In genomic region chr2:107935336-107935735, GRCm38 (mm10) we compare ENCODE assay signal across 16 mouse cellular contexts.
DNase-seq lines count a peak whose midpoint lies in the region; ATAC-seq and TF ChIP-seq lines count a peak whose summit lies in the region.
"Had no signal": no experiment of that assay in that cellular context is flagged by ENCODE, and none has a peak within 500 bp of the region (broad histone marks: within the 10 kb centered on the region; RNA-seq: fewer than 3 reads in every experiment).

No protein-coding gene starts in this region.

- no peaks in the 10 kb centered on the region for H3K9me3 ChIP-seq in midbrain, embryonic 13.5 days
- H3K9me3 ChIP-seq in midbrain, embryonic 11.5 days (ENCODE audit: control insufficient read depth, low read length), result no peaks in the 10 kb centered on the region
- H3K9me3 ChIP-seq in hindbrain, embryonic 13.5 days, result no peaks in the 10 kb centered on the region
- H3K9me3 ChIP-seq in midbrain, postnatal 0 days (ENCODE audit: low read length), result no peaks in the 10 kb centered on the region
- H3K9me3 ChIP-seq: embryonic facial prominence, embryonic 10.5 days had no signal

- H3K4me1 ChIP-seq in midbrain, embryonic 13.5 days (replicated peaks), result peaks cover 8% of the 10 kb centered on the region; the same call in 1 of the 2 replicates
- H3K4me1 ChIP-seq in midbrain, embryonic 11.5 days (ENCODE audit: control insufficient read depth, insufficient read depth, low read length), result no peaks in the 10 kb centered on the region
- peaks cover 11% of the 10 kb centered on the region for H3K4me1 ChIP-seq in hindbrain, embryonic 13.5 days (replicated peaks)
- H3K4me1 ChIP-seq in midbrain, postnatal 0 days (ENCODE audit: insufficient read depth, low read length), result no peaks in the 10 kb centered on the region
- H3K4me1 ChIP-seq in thymus, adult 2 months (replicated peaks; ENCODE audit: control insufficient read depth, insufficient read depth, low read length), result no peaks in the 10 kb centered on the region
- H3K4me1 ChIP-seq: embryonic facial prominence, embryonic 10.5 days had no signal

- no peak for DNase-seq in midbrain, embryonic 11.5 days (ENCODE audit: low spot score, missing footprints)
- DNase-seq in midbrain, postnatal 0 days (ENCODE audit: low spot score), result peak; percentile 2
- DNase-seq in embryo, embryonic 11 days, result no peak
- no peak for DNase-seq in heart, adult 8-10 months (ENCODE audit: low spot score)
- DNase-seq in thymus, adult 2 months, result no peak
- DNase-seq: cerebellum, adult 11-12 months; cerebellum, postnatal 25 days; gastrocnemius, postnatal 14 days; kidney, adult 8-10 months; kidney, postnatal 4 days; liver; lung, adult 18-20 months had no signal

- H3K27me3 ChIP-seq in midbrain, embryonic 13.5 days, result no peaks in the 10 kb centered on the region
- no peaks in the 10 kb centered on the region for H3K27me3 ChIP-seq in midbrain, embryonic 11.5 days (ENCODE audit: control insufficient read depth, insufficient read depth, low read length)
- H3K27me3 ChIP-seq in hindbrain, embryonic 13.5 days, result no peaks in the 10 kb centered on the region
- no peaks in the 10 kb centered on the region for H3K27me3 ChIP-seq in midbrain, postnatal 0 days (ENCODE audit: insufficient read depth, low read length)
- H3K27me3 ChIP-seq in thymus, adult 2 months (ENCODE audit: control insufficient read depth, insufficient read depth, low read length), result no peaks in the 10 kb centered on the region

- H3K9ac ChIP-seq in midbrain, embryonic 13.5 days (replicated peaks), result no peak overlapping the region
- H3K9ac ChIP-seq in midbrain, embryonic 11.5 days (ENCODE audit: low read length), result no peak overlapping the region
- H3K9ac ChIP-seq in hindbrain, embryonic 13.5 days, result no peak overlapping the region
- no peak overlapping the region for H3K9ac ChIP-seq in midbrain, postnatal 0 days (replicated peaks; ENCODE audit: low read length, poor library complexity, severe bottlenecking)

- no peaks in the 10 kb centered on the region for H3K36me3 ChIP-seq in midbrain, embryonic 13.5 days
- H3K36me3 ChIP-seq in midbrain, embryonic 11.5 days (ENCODE audit: control insufficient read depth, insufficient read depth, low read length), result no peaks in the 10 kb centered on the region
- no peaks in the 10 kb centered on the region for H3K36me3 ChIP-seq in hindbrain, embryonic 13.5 days
- no peaks in the 10 kb centered on the region for H3K36me3 ChIP-seq in midbrain, postnatal 0 days (ENCODE audit: insufficient read depth, low read length)
- H3K36me3 ChIP-seq in thymus, adult 2 months (ENCODE audit: control insufficient read depth, insufficient read depth, low read length), result no peaks in the 10 kb centered on the region
- H3K36me3 ChIP-seq: embryonic facial prominence, embryonic 10.5 days had no signal

- WGBS in midbrain, embryonic 13.5 days, result 44% methylated on average over 2 of the region's 2 CpGs
- 81% methylated on average over 2 of the region's 2 CpGs for WGBS in midbrain, embryonic 11.5 days
- 32% methylated on average over 2 of the region's 2 CpGs for WGBS in hindbrain, embryonic 13.5 days
- 52% methylated on average over 2 of the region's 2 CpGs for WGBS in midbrain, postnatal 0 days
- 56% methylated on average over 2 of the region's 2 CpGs for WGBS in thymus, adult 2 months

- TF ChIP-seq POLR2A in thymus, adult 2 months (IDR thresholded peaks at IDR 0.05; ENCODE audit: control insufficient read depth, extremely low read depth, insufficient read depth, low read length, poor library complexity), result no peak

- H3K4me3 ChIP-seq in midbrain, embryonic 13.5 days (replicated peaks), result no peak overlapping the region
- H3K4me3 ChIP-seq in midbrain, embryonic 11.5 days (ENCODE audit: low read depth, low read length), result no peak overlapping the region
- no peak overlapping the region for H3K4me3 ChIP-seq in hindbrain, embryonic 13.5 days
- no peak overlapping the region for H3K4me3 ChIP-seq in midbrain, postnatal 0 days (ENCODE audit: low read depth, low read length)
- no peak overlapping the region for H3K4me3 ChIP-seq in thymus, adult 2 months (ENCODE audit: control insufficient read depth, insufficient read depth, low read length)
- H3K4me3 ChIP-seq: embryonic facial prominence, embryonic 10.5 days had no signal

- H3K4me2 ChIP-seq in midbrain, embryonic 13.5 days (replicated peaks), result no peak overlapping the region
- H3K4me2 ChIP-seq in midbrain, embryonic 11.5 days, result no peak overlapping the region
- H3K4me2 ChIP-seq in hindbrain, embryonic 13.5 days, result no peak overlapping the region
- H3K4me2 ChIP-seq in midbrain, postnatal 0 days (ENCODE audit: low read depth, low read length, poor library complexity, severe bottlenecking), result no peak overlapping the region

- no peak overlapping the region for H3K27ac ChIP-seq in midbrain, embryonic 13.5 days
- no peak overlapping the region for H3K27ac ChIP-seq in midbrain, embryonic 11.5 days (ENCODE audit: low read depth, low read length)
- H3K27ac ChIP-seq in hindbrain, embryonic 13.5 days, result no peak overlapping the region
- no peak overlapping the region for H3K27ac ChIP-seq in midbrain, postnatal 0 days (ENCODE audit: low read depth, low read length)
- no peak overlapping the region for H3K27ac ChIP-seq in thymus, adult 2 months (ENCODE audit: control insufficient read depth, insufficient read depth, low read length)
- H3K27ac ChIP-seq: embryonic facial prominence, embryonic 10.5 days had no signal

- peak; percentile 67 for ATAC-seq in midbrain, embryonic 13.5 days
- no peak for ATAC-seq in midbrain, embryonic 11.5 days (ENCODE audit: low FRiP score)
- ATAC-seq in hindbrain, embryonic 13.5 days (ENCODE audit: low FRiP score), result peak; percentile 79
- ATAC-seq in midbrain, postnatal 0 days (ENCODE audit: low FRiP score), result no peak
- ATAC-seq: inflammation-experienced regulatory T-cells, adult 6 months had no signal

- no peak for TF ChIP-seq CTCF in midbrain, postnatal 0 days (IDR thresholded peaks at IDR 0.05)
- TF ChIP-seq CTCF in thymus, adult 2 months (IDR thresholded peaks at IDR 0.05; ENCODE audit: borderline replicate concordance, control insufficient read depth, extremely low read depth, insufficient read depth, low read length, poor library complexity), result no peak

Comparison
In these comparisons a context has a peak if more than half of its experiments do, and no peak if none do; other contexts are left out.
1. ATAC-seq: peak in midbrain, embryonic 13.5 days (single experiment) and hindbrain, embryonic 13.5 days (single experiment); none in midbrain, embryonic 11.5 days (single experiment) and midbrain, postnatal 0 days (single experiment).